Mouse (Mus musculus): ENCODE data around the gene C1qtnf5.

Gene C1qtnf5

GRCm38 (mm10) chr9:44079997-44080780 is 26.9 kb upstream of the C1qtnf5 start:
- DNase-seq (ENCODE audit: low read depth, low spot score) = no peak

DNA sequence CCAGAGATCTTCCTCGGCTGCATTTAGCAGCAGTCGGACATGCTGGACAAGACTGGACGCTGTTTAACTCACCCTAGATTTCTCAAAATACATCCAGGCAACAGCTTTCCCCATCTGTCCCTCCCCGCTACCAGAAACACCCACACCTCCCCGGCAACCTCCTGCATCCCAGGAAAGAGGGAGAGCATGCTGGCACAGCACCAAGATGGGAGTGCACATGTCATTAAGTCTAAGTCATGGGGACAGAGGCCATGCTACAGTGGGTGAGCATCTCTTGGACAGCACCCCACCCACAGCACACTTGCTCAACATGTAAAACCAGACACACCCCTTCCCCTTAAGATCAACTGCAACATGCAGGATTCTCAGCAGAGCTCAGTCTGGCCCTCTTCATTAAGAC is 26.1 kb upstream of the C1qtnf5 start:
- no peak for DNase-seq (ENCODE audit: low read depth, low spot score)

DNA sequence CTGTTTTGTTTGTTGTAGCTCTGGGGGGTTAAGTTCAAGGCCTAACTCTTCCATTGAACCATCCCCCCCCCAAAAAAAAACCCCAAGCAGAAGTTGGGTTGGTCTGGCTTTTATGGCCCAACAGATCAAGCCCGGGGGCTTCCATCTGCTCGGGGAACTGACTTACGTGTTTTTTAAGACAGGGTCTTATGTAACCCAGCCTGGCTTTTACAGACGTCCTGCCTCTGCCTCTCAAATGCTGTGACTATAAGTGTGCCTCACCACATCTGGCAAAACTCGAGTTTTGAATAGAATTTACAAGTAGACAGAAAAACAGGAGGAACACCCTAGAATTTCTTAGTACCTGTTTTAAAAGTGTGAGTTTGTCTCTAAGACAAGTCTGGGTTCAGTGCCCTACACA is 25.5 kb upstream of the C1qtnf5 start:
- no peak for DNase-seq (ENCODE audit: low read depth, low spot score)

DNA sequence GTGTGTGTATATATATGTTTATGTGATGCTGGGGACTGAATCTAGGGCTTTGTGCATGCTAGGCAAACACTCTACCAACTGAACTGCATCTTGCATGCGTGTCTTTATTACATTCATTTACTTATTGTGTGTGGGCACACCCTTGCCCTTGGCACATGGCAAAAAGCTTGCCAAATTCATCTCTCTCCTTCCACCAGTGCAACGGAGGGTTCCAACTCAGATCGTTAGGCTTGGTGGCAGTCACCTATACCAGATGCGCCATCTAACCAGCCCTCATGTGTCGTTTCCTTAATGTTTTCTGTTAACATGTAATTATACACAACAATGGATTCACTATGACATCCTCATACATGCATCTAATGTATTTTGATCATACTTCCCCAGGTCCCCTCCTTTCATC is 24.8 kb upstream of the C1qtnf5 start:
- DNase-seq (ENCODE audit: low read depth, low spot score) = no peak

- DNase-seq (ENCODE audit: low read depth, low spot score) = no peak
These were observed 23.5 kb upstream of the C1qtnf5 start for GRCm38 (mm10) chr9:44083392-44084121.

GRCm38 (mm10) chr9:44084236-44084635 is 22.8 kb upstream of the C1qtnf5 start:
- DNase-seq (ENCODE audit: low read depth, low spot score) = peak; percentile 58

- peak; percentile 80 for DNase-seq (ENCODE audit: low read depth, low spot score)
These were observed 22.3 kb upstream of the C1qtnf5 start for GRCm38 (mm10) chr9:44084659-44085229.

DNA sequence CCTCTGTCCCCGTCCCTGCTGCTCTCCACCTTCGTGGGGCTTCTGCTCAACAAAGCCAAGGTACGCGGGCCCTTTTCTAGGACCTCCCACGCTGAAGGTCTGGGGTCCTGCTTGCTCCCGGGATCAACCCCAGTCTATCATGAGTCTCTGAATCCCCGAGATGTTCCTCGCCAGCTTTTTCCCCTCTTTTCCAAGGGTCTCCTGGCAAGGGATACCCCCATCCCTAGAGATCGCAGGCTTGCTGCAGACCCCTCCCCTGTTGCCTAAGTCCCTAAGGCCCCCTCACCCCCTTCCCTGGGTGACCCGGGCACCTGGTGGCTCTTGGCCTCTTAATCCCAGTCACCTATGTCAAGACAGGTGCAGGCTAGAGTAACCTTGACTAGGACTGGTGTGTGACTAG is 21.8 kb upstream of the C1qtnf5 start:
- DNase-seq (ENCODE audit: low read depth, low spot score) = peak; percentile 25

DNA sequence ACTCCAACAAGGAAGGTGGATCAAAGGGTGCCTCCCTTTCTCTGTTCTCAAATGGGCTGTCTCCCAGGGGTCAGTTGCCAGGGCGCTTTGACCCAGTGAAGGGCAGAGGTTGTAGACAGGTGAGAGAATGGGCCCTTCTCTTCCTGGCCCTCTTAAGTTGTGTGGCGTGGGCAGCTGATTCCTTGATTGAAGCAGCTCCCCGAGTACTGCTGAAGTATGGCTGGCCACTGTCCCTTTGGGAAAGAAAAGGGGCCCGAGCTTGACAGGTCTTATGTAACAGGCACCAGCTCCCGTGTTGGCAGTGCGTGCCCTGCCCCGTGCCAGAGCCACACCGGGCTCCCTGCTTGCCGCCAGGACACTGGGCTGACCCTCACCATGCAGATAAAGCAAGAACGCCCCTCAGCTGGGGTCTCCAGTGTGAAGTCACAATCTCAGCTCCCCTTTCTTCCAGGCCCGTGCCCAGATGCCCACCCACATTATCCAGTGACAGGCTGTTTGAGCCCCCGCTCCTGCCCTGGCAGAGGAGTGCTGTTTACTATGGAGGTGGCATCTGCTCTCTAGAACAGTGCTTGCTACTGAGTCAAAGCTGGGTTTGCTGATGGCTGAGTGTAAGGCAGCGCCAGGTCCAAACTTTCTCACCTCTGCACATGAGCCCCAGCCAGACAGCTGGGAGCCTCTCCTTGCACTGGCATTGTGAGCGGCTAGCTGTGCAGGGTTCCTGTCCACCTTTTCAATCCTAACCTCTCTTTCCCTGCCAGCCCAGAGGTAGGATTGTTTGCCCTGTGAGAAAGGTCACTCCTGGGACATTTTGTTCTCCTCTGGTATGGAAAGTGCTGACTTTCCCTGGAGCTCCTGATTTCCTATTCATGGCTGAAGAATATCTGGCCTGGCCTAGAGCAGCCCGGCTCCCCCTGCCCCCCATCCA is 21.0 kb upstream of the C1qtnf5 start:
- DNase-seq (ENCODE audit: low read depth, low spot score) = no peak

DNA sequence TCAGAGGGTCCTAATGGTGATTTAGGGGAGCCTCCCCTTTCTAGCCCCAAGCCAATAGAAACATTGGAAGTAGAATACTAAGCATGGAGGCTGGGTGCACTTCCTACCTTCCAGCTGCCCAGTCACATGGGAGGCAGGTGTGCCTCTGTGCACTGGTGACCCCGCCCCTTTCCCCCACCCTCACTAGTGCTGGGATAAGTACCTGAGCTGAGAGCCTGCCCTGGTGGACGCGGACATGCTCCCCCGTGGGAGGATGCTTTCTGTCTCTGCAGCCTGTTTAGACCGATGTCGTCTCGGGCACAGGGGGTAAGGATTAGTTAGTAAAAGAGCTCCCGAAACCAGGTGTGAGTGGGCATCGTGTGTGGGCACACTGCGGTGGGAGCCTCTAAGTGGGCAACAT is 20.1 kb upstream of the C1qtnf5 start:
- no peak for DNase-seq (ENCODE audit: low read depth, low spot score)

GRCm38 (mm10) chr9:44087761-44088455 is 19.1 kb upstream of the C1qtnf5 start:
- DNase-seq (ENCODE audit: low read depth, low spot score) = peak; percentile 14

- DNase-seq (ENCODE audit: low read depth, low spot score) = peak; percentile 17
These were observed 18.0 kb upstream of the C1qtnf5 start for GRCm38 (mm10) chr9:44088877-44089608.

GRCm38 (mm10) chr9:44093612-44094503 is 13.2 kb upstream of the C1qtnf5 start:
- peak; percentile 72 for DNase-seq (ENCODE audit: low read depth, low spot score)

DNA sequence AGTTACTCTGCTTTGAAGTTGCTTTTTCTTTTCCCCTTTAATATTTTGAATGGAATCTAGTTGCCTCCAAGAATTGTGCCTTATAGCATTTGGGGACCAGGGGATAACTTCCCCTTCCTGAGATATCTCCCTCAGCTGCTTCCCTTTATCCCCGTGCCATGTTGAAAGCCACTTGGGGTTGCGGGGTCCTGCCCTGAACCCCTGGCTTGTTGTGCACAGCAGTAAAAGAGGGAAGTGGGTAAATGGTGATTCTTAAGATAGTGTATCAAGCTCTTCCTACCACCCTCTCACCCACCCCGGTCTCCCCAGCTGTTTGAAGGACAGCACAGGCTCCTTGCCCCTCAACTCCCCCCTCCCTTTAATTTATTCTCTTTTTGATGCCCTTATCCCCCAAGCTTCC is 12.3 kb upstream of the C1qtnf5 start:
- DNase-seq (ENCODE audit: low read depth, low spot score) = no peak

DNA sequence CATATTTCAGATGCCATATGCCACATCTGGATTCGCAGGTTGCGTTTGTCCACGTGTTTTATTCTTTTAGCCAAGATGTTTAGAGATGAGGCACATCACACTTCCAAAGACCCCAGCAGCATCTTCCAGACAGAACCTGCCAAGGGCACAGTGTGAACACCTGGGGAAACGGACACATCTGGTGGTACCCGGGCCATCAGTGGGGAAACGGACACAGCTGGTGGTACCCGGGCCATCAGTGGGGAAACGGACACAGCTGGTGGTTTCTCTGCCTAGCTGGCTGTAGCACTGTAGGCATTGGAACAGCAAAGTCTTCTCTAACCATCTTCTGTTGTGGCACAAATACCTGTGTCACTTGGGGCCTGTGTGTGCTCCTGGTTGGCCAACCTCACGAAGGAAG is 11.3 kb upstream of the C1qtnf5 start:
- no peak for DNase-seq (ENCODE audit: low read depth, low spot score)

- peak; percentile 67 for DNase-seq (ENCODE audit: low read depth, low spot score)
These were observed 10.5 kb upstream of the C1qtnf5 start for GRCm38 (mm10) chr9:44096536-44096935.

DNA sequence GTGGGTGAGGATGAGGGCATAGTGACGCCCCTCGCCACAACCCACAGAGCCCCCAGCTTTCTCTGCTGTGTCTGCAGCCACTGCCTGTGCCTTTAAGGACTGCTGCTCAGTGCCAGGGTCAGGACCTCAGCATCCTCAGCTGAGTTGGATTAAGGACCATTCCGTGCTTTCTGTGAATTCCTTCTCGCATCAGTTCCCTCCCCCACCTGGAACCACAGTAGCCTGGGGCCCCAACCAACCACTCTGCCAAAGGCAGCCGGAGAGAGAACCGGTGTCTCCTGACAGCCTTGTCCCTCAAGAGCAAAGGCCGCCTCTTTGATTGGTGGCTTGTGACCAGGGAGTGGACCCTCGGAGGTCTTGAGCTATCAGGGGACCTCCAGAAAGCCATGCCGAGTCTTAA is 5.6 kb upstream of the C1qtnf5 start, which contains the start of gene Mfrp:
Gene Mfrp (plus strand): TSS at position 240 of the 400 bp plus-strand sequence.
- no peak for DNase-seq (ENCODE audit: low read depth, low spot score)

GRCm38 (mm10) chr9:44104881-44105280 is 2.2 kb upstream of the C1qtnf5 start:
- no peak for DNase-seq (ENCODE audit: low read depth, low spot score)

DNA sequence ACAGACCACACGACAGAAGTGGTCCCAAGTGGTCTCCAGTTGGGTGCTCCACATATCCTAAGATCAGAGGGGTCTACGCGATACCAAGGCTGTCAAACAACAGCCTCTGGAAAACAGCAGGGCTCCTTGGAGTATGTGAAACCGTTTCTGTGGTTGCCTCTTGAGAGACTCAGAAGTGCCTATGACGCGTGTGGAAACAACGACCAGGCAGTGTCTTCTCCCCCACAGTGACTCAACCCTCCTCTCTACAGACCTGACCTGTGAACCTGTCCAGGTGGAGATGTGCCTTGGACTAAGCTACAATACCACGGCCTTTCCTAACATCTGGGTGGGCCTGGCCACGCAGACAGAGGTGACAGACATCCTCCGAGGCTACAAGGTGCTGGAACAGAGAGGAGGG is 1.3 kb upstream of the C1qtnf5 start:
- no peak for DNase-seq (ENCODE audit: low read depth, low spot score)

Measured in R1 (cell line).